Mouse (Mus musculus) R1 (cell line): ENCODE data around the gene Inpp5d.

Experiments used
- DNase-seq: peaks from one replicate; pipeline ENCODE4 v3.0.0-alpha.2; 2018; ENCODE audit warnings: low read depth, low spot score

Gene Inpp5d

DNA sequence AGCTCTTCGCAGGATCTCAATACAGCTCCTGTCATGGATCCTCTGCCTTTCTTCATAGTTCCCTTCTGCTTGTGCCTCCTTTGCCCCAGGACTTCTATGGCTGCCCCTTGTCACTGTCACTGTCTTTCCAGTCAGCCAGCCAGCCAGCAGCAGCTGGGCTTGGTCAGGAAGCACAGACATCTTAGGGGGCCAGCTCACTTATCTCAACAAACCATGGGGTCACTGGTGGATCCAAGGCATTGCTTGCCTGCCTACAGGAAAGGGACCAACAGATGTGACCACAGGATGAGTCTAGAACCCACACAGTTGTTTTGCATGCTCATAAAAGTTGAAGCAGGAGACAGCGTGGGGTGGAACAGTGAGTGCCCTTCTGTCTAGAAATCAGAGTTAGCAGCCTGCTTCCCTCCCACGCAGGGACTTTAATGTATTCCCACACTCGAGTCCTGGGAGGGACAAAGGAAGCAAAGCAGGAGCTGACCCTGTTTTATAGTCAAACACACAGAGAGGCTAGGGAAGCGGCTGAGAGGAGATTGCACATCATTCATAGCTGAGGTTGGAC lies 79.9 kb downstream of the Inpp5d start:
- no peak for DNase-seq

GRCm38 (mm10) chr1:87704230-87704629 lies 84.1 kb downstream of the Inpp5d start:
- no peak for DNase-seq

GRCm38 (mm10) chr1:87706361-87706760 lies 86.2 kb downstream of the Inpp5d start:
- no peak for DNase-seq

DNA sequence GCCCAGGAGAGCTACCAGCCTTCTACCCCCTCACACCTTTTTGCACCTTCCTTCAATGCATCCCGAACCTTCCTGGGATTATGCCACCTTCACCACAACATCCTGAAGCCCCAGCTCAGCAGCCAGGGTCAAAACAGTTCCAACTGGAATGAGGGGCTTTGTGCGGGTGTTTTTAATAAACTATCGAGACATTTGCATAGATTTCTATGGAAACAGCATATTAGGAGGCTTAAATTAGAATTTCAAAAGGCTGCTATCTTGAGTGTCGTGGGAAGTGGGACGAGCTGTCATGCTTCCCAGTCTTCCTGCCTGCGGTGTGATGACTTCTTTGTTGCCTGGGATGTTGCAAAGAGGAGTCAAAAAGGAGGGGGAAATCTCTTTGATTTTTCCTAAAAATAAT lies 88.9 kb downstream of the Inpp5d start:
- no peak for DNase-seq

GRCm38 (mm10) chr1:87709661-87710270 lies 89.7 kb downstream of the Inpp5d start:
- no peak for DNase-seq

- no peak for DNase-seq
Observed at GRCm38 (mm10) chr1:87711938-87712613, 92.0 kb downstream of the Inpp5d start.

DNA sequence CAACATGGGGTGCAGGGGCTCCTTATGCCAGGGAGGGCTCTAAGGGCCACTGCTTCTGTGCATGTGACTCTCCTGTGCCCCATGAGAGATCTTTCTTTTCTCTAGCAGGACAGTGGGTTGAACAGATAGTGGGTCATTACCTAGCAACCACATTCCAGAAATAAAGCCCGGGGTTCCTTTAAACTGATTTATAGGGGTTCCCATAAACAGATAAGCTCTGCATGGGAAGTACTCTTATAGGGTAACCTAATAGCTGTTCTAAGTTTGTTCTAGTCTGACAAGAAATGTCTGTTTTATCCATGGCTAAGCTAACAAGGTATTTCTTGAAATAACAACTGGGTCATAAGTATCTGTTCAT lies 92.5 kb downstream of the Inpp5d start:
- no peak for DNase-seq

DNA sequence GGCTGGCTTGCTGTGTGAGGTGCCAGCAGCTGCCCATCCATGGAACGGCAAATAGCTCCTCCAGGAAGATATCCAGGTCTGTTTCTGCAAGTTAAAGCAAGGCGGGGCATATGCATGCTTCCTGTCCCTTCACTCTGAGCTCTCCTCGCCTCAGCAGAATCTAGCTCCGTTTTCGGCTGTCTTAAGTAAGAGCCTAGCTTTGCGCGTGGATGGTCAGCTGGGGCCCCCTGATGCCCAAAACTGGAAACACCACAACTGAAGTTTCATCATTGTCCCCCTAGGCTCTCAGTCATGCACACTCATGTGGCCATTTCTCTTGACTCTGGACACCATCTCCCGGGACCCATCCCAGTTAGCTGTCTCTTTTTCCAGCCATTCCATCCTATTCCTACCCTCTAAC lies 101.3 kb downstream of the Inpp5d start:
- DNase-seq: no peak

DNA sequence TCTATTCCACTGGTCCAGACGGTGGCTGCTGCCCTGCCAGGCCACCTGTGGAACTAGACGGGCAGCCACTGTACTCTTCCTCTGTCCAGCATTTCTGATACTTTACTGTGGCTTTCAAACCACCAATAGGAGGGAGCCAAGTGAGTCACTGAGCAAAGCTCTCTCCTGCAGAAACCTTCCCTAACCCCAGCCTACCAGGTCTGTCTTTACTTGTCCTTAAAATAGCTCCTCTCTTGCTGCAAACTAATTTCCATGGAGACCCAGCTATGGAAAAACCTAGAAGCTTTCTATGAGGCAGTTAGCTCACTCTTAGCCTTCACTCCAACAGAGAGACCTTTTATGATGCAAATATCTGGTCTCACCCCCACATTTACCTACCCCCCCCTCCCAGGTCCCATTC lies 102.0 kb downstream of the Inpp5d start:
- peak; percentile 54 for DNase-seq

GRCm38 (mm10) chr1:87723351-87723750 lies 103.2 kb downstream of the Inpp5d start:
- peak; percentile 37 for DNase-seq

DNA sequence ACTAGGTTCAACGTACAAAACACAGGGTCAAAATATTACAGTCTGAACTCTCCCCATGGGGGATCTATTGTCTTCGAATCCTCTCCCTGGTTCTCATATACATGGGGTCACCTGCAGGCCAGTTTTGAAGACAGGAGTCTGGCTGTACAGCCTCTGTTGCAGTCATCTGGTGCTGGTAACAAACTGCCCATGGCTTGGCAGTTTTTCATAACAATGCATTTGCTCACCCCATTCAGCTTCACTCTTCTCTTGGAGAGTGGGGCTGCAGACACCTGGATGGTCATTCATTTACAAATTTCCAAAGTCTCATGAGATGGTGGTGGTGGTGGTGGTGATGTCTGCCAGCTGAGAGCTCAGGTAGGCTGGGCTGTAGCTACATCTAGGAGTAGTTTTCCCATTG lies 109.0 kb downstream of the Inpp5d start:
- peak; percentile 83 for DNase-seq

GRCm38 (mm10) chr1:87729850-87730249 lies 109.7 kb downstream of the Inpp5d start:
- DNase-seq: peak; percentile 17

- DNase-seq: peak; percentile 9
Observed at GRCm38 (mm10) chr1:87730271-87730670, 110.2 kb downstream of the Inpp5d start.

GRCm38 (mm10) chr1:87733212-87733611 lies 113.1 kb downstream of the Inpp5d start:
- DNase-seq: no peak

DNA sequence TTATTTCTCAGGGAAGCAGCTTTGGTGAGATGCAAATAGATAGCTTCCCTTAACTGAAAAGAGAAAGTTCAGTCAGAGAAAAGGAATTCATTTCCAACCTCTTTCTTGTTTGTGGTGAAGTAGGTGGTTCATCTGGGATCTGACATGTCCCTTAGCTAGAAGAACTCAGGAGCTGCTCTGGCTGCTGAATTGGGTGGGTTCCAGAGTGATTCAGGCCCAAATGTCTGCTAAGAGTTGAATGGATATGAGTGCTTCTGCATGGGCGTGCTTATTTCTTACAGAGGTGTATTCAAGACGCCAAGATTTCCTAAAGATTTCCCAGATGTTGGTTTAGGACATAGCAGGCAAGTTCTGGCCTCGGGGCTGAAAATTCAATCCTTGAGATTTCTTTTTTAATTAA lies 114.0 kb downstream of the Inpp5d start:
- DNase-seq: no peak

- DNase-seq: no peak
Observed at GRCm38 (mm10) chr1:87740584-87741290, 120.6 kb downstream of the Inpp5d start.

- no peak for DNase-seq
Observed at GRCm38 (mm10) chr1:87749360-87749973, 129.4 kb downstream of the Inpp5d start.

DNA sequence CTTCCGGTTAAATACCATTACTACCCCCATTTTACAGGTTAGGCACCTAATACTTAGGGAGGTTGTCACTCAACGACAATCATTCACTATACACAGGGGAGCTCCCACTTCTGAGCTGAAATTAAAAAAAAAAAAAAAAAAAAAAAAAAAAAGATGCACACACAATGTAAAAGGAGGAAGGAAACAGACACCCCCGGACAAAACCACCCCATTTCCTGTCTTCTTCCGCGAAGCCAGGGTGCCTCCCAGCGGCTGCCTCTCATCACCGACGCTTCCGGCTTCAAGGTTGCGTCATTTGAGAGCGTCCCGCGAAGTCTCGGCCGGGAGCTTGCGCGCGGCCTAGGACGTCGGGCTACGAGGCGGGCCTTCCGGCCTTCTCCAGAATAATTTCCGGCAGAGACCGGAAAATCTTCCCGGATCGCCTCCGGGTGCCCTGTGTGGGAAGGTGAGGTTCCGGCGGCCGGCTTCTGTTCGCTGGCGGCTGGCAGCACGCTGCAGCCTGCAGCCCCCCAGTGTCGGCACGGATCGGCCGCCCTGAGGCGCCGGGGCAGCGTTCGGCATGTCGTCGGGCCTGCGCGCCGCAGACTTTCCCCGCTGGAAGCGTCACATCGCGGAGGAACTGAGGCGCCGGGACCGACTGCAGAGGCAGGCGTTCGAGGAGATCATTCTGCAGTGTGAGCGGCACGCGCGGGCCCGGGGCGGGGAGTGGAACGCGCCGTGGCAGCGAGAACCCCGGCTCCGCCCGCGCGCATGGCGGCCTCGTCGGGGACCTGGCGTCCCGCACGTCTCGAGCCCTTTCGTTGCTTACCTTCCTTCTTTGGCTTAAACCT lies 135.7 kb downstream of the Inpp5d start, which contains the start of gene Atg16l1:
Atg16l1 (plus strand) TSS at position 230 of the 830 bp plus-strand sequence.
- DNase-seq: peak; percentile 96

- no peak for DNase-seq
Observed at GRCm38 (mm10) chr1:87763821-87764220, 143.7 kb downstream of the Inpp5d start.

DNA sequence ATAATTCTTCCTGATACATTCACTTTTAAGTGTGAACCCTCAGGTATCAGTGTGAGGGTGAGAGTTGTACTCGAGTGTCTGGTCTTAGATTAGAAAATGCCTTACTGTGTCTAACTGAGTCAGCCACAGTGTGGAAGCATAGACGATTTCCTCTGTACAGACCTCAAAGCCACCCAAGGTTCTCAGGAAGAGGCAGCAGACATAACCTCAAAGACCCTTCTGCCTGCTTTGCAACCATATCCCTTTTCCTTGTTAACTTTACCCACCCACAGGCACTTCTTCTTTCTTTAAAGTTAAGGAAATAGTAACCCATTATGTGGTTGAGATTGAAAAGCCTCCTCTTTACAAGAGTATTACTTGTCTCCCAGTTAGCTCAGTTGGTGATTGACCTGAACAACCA lies 145.6 kb downstream of the Inpp5d start:
- DNase-seq: no peak

GRCm38 (mm10) chr1:87766233-87766632 lies 146.1 kb downstream of the Inpp5d start:
- peak; percentile 71 for DNase-seq
